In genomic region chr12:69532530-69532929, GRCm38 (mm10) we compare ENCODE assay signal across 18 mouse cellular contexts.
"Had no signal": no experiment of that assay in that cellular context is flagged by ENCODE, and none has a peak within 500 bp of the region (broad histone marks: within the 10 kb centered on the region; RNA-seq: fewer than 3 reads in every experiment).

No protein-coding gene starts in this region.

- DNase-seq: lung, embryonic 14.5 days; lung, postnatal 10 days; lung, postnatal 4 days; midbrain, embryonic 14.5 days; retina, postnatal 1 day; right cerebral cortex, adult 18-20 months; right cerebral cortex, postnatal 25 days; right cerebral cortex, postnatal 4 days; spleen, adult 18-20 months; thymus, adult 18-20 months; thymus, postnatal 14 days; thymus, postnatal 36 days had no signal

- ATAC-seq: midbrain, embryonic 16.5 days had no signal

- H3K9me3 ChIP-seq: midbrain, embryonic 10.5 days; midbrain, embryonic 12.5 days; neural tube, embryonic 13.5 days; neural tube, embryonic 15.5 days had no signal

- H3K27me3 ChIP-seq: midbrain, embryonic 12.5 days; neural tube, embryonic 13.5 days; neural tube, embryonic 15.5 days had no signal

- H3K36me3 ChIP-seq: midbrain, embryonic 10.5 days; midbrain, embryonic 12.5 days; neural tube, embryonic 13.5 days; neural tube, embryonic 15.5 days had no signal

- H3K27ac ChIP-seq: midbrain, embryonic 10.5 days; midbrain, embryonic 12.5 days; neural tube, embryonic 13.5 days; neural tube, embryonic 15.5 days had no signal

- H3K4me3 ChIP-seq: midbrain, embryonic 10.5 days; midbrain, embryonic 12.5 days; myocyte; neural tube, embryonic 13.5 days; neural tube, embryonic 15.5 days had no signal

- H3K4me2 ChIP-seq: lung, embryonic 14.5 days; midbrain, embryonic 12.5 days; neural tube, embryonic 13.5 days; neural tube, embryonic 15.5 days had no signal

- H3K9ac ChIP-seq: lung, embryonic 14.5 days; midbrain, embryonic 12.5 days; neural tube, embryonic 13.5 days; neural tube, embryonic 15.5 days had no signal
